Mouse (Mus musculus) MEL (cell line): ENCODE measurements around the gene Klhl5. TPM values are rescaled to one million over a fixed set of nuclear protein-coding genes. Genes with fewer than 3 reads are reported as not detected.

Source experiments
- DNase-seq: peaks from one replicate; pipeline ENCODE4 v3.0.0; 2011; ENCODE audit warnings: low read depth, low spot score
- H3K27ac ChIP-seq: 2 replicates; pipeline ENCODE4 v1.5.1; 2012; ENCODE audit warnings: low read depth, mild to moderate bottlenecking, control low read depth, low read length, moderate library complexity; ENCODE audit not compliant: control insufficient read depth
- H3K27me3 ChIP-seq, 2 experiments: fragments of 150-350 bp in 1 of 2; sonication (generic) in 1 of 2; 2 replicates each; pipeline ENCODE4 v1.6.1; 2012; ENCODE audit warnings: low read length in 2 of 2, mild to moderate bottlenecking in 2 of 2, improper control_type of control experiment in 1 of 2, moderate library complexity in 1 of 2; ENCODE audit not compliant: insufficient read depth in 2 of 2, control insufficient read depth in 1 of 2
- H3K36me3 ChIP-seq, 2 experiments: 2 replicates each; pipeline ENCODE4 v1.6.1; 2012 to 2014; ENCODE audit warnings: low read length in 2 of 2, improper control_type of control experiment in 1 of 2, inconsistent platforms in 1 of 2, mild to moderate bottlenecking in 1 of 2; ENCODE audit not compliant: insufficient read depth in 2 of 2, control insufficient read depth in 1 of 2
- H3K4me1 ChIP-seq, 2 experiments: fragments of 150-350 bp in 1 of 2; sonication (generic) in 1 of 2; 2 replicates each; pipeline ENCODE4 v1.6.1; 2012; ENCODE audit warnings: low read length in 2 of 2, improper control_type of control experiment in 1 of 2, mild to moderate bottlenecking in 1 of 2; ENCODE audit not compliant: insufficient read depth in 2 of 2, control insufficient read depth in 1 of 2
- H3K4me3 ChIP-seq, 2 experiments: fragments of 150-350 bp in 1 of 2; sonication (generic) in 1 of 2; 2 replicates each; pipeline ENCODE4 v1.5.1; 2012; ENCODE audit warnings: low read depth in 2 of 2, low read length in 2 of 2, mild to moderate bottlenecking in 2 of 2, moderate library complexity in 2 of 2, control low read depth in 1 of 2, improper control_type of control experiment in 1 of 2; ENCODE audit not compliant: control insufficient read depth in 1 of 2, insufficient read depth in 1 of 2
- H3K79me2 ChIP-seq: 2 replicates; pipeline ENCODE4 v1.6.1; 2012; ENCODE audit warnings: mild to moderate bottlenecking, low read length, moderate library complexity; ENCODE audit not compliant: control insufficient read depth, poor library complexity, insufficient read depth
- H3K9ac ChIP-seq: 2 replicates; pipeline ENCODE4 v1.6.1; 2012; ENCODE audit warnings: low read depth, mild to moderate bottlenecking, control low read depth, low read length, moderate library complexity; ENCODE audit not compliant: control insufficient read depth, poor library complexity, severe bottlenecking
- H3K9me3 ChIP-seq: fragments of 150-350 bp; sonication (generic); replicated peaks from 2 replicates; pipeline ENCODE4 v1.6.1; 2012; ENCODE audit warnings: mild to moderate bottlenecking, low read length, improper control_type of control experiment, moderate library complexity; ENCODE audit not compliant: insufficient read depth
- BHLHE40 ChIP-seq: IDR thresholded peaks from 2 replicates; pipeline ENCODE4 v1.6.1; 2012; ENCODE audit warnings: low read depth, mild to moderate bottlenecking, inconsistent platforms, low read length, improper control_type of control experiment, borderline replicate concordance
- CHD2 ChIP-seq: IDR thresholded peaks from 2 replicates; pipeline ENCODE4 v1.6.1; 2011; ENCODE audit warnings: low read length, improper control_type of control experiment
- ETS1 ChIP-seq: IDR thresholded peaks from 2 replicates; pipeline ENCODE4 v1.6.1; 2012; ENCODE audit warnings: low read depth, mild to moderate bottlenecking, inconsistent platforms, low read length, improper control_type of control experiment, moderate library complexity
- HCFC1 ChIP-seq: IDR thresholded peaks from 2 replicates; pipeline ENCODE4 v1.6.1; 2012; ENCODE audit warnings: low read depth, mild to moderate bottlenecking, inconsistent platforms, low read length, improper control_type of control experiment, moderate library complexity
- KAT2A ChIP-seq: conservative IDR thresholded peaks from 2 replicates; pipeline ENCODE4 v1.6.1; 2012; ENCODE audit warnings: low read depth, low read length, improper control_type of control experiment, inconsistent platforms
- MAX ChIP-seq: IDR thresholded peaks from 2 replicates; pipeline ENCODE4 v1.6.1; 2011; ENCODE audit warnings: low read length, improper control_type of control experiment
- MAZ ChIP-seq: IDR thresholded peaks from 2 replicates; pipeline ENCODE4 v1.6.1; 2012; ENCODE audit warnings: low read depth, mild to moderate bottlenecking, inconsistent platforms, low read length, improper control_type of control experiment
- MYB ChIP-seq: IDR thresholded peaks from 2 replicates; pipeline ENCODE4 v1.6.1; 2011; ENCODE audit warnings: mild to moderate bottlenecking, low read depth, low read length, improper control_type of control experiment
- MYC ChIP-seq: IDR thresholded peaks from 2 replicates; pipeline ENCODE4 v1.6.1; 2011; ENCODE audit warnings: low read depth, mild to moderate bottlenecking, low read length, improper control_type of control experiment, moderate library complexity
- NELFE ChIP-seq: IDR thresholded peaks from 2 replicates; pipeline ENCODE4 v1.6.1; 2011; ENCODE audit warnings: low read depth, low read length, improper control_type of control experiment
- RAD21 ChIP-seq: IDR thresholded peaks from 2 replicates; pipeline ENCODE4 v1.6.1; 2011; ENCODE audit warnings: mild to moderate bottlenecking, low read depth, low read length, improper control_type of control experiment
- SIN3A ChIP-seq: IDR thresholded peaks from 2 replicates; pipeline ENCODE4 v1.6.1; 2012; ENCODE audit warnings: low read length, improper control_type of control experiment, inconsistent platforms
- TAL1 ChIP-seq: IDR thresholded peaks from 2 replicates; pipeline ENCODE4 v1.6.1; 2012; ENCODE audit warnings: mild to moderate bottlenecking, inconsistent platforms, low read length, moderate library complexity, mixed read lengths
- UBTF ChIP-seq: IDR thresholded peaks from 2 replicates; pipeline ENCODE4 v1.6.1; 2012; ENCODE audit warnings: low read depth, mild to moderate bottlenecking, inconsistent platforms, low read length, improper control_type of control experiment, moderate library complexity, borderline replicate concordance; ENCODE audit not compliant: insufficient read depth
- USF1 ChIP-seq: IDR thresholded peaks from 2 replicates; pipeline ENCODE4 v1.6.1; 2014; ENCODE audit warnings: low read depth, mild to moderate bottlenecking, inconsistent platforms, low read length, improper control_type of control experiment, moderate library complexity
- USF2 ChIP-seq, 2 experiments: IDR thresholded peaks; 2 replicates each; pipeline ENCODE4 v1.6.1; 2011 to 2012; ENCODE audit warnings: improper control_type of control experiment in 2 of 2, low read length in 2 of 2, borderline replicate concordance in 1 of 2, inconsistent platforms in 1 of 2, low read depth in 1 of 2, mild to moderate bottlenecking in 1 of 2; ENCODE audit not compliant: insufficient read depth in 1 of 2
- ZC3H11A ChIP-seq: IDR thresholded peaks from 2 replicates; pipeline ENCODE4 v1.6.1; 2012; ENCODE audit warnings: low read depth, mild to moderate bottlenecking, inconsistent platforms, low read length, improper control_type of control experiment
- ZNF384 ChIP-seq: IDR thresholded peaks from 2 replicates; pipeline ENCODE4 v1.6.1; 2012; ENCODE audit warnings: low read depth, mild to moderate bottlenecking, inconsistent platforms, low read length, improper control_type of control experiment
- polyA plus RNA-seq, 2 experiments: library from polyadenylated mRNA; stranded (reverse) in 1 of 2; unstranded in 1 of 2; fragments of >175 nt in 1 of 2; fragments of >200 nt in 1 of 2; gene quantifications; 2 replicates each; pipeline versions ENCODE4 v1.2.1 to v1.2.4; 2012; ENCODE audit warnings: low replicate concordance in 2 of 2, low read depth in 1 of 2; ENCODE audit not compliant: insufficient read length in 2 of 2, insufficient read depth in 1 of 2, missing spikeins in 1 of 2
- total RNA-seq: library from RNA; depleted of rRNA; stranded (reverse); fragments of 300-350 nt; gene quantifications from 2 replicates; pipeline ENCODE4 v1.2.3, GENCODE M21; 2012

Gene Klhl5
- total and polyA plus RNA-seq, 3 experiments = 8.0 to 15.5 TPM; not detected in 1

GRCm38 (mm10) chr5:65119495-65119894 lies 12.2 kb downstream of the Klhl5 start:
- no peaks in the 10 kb centered on the region for H3K4me1 ChIP-seq
- H3K27ac ChIP-seq = no peak overlapping the region
- TF ChIP-seq USF2 (IDR thresholded peaks at IDR 0.05; ENCODE audit: borderline replicate concordance in 1 of 2, insufficient read depth in 1 of 2, low read depth in 1 of 2, low read length in 2 of 2) = no peak
- TF ChIP-seq BHLHE40 = no peak
- TF ChIP-seq ZC3H11A = no peak
- TF ChIP-seq MAX = no peak
- TF ChIP-seq ZNF384 = no peak
- TF ChIP-seq SIN3A = no peak
- TF ChIP-seq ETS1 = no peak
- TF ChIP-seq KAT2A = no peak
- TF ChIP-seq RAD21 = no peak
- no peak for TF ChIP-seq HCFC1
- TF ChIP-seq NELFE = no peak
- H3K9ac ChIP-seq = no peak overlapping the region
- DNase-seq = no peak
- no peaks in the 10 kb centered on the region for H3K9me3 ChIP-seq
- no peak overlapping the region for H3K4me3 ChIP-seq
- no peaks in the 10 kb centered on the region for H3K79me2 ChIP-seq
- no peaks in the 10 kb centered on the region for H3K27me3 ChIP-seq
- H3K36me3 ChIP-seq = no peaks in the 10 kb centered on the region; a peak in 1 of 4 replicates

GRCm38 (mm10) chr5:65119918-65120317 lies 12.6 kb downstream of the Klhl5 start:
- Histone ChIP-seq H3K27ac (no peak overlapping the region), H3K9me3 (no peaks in the 10 kb centered on the region), H3K4me3 (no peak overlapping the region), H3K36me3 (no peaks in the 10 kb centered on the region; a peak in 1 of 4 replicates), H3K79me2 (no peaks in the 10 kb centered on the region), H3K27me3 (no peaks in the 10 kb centered on the region), H3K9ac (no peak overlapping the region), H3K4me1 (no peaks in the 10 kb centered on the region)
- no peak for TF ChIP-seq KAT2A
- no peak for TF ChIP-seq MAZ
- no peak for TF ChIP-seq NELFE
- TF ChIP-seq SIN3A = no peak
- no peak for TF ChIP-seq MYB
- TF ChIP-seq CHD2 = no peak
- TF ChIP-seq UBTF = no peak
- TF ChIP-seq MYC = no peak
- TF ChIP-seq TAL1 = no peak
- no peak for TF ChIP-seq USF1
- DNase-seq = no peak
